20 mouse cellular contexts compared by ENCODE assay signal in genomic region chr1:135555885-135556284, GRCm38 (mm10). TPM values are rescaled to one million over a fixed set of nuclear protein-coding genes. Genes with fewer than 3 reads are reported as not detected.
DNase-seq lines count a peak whose midpoint lies in the region; ATAC-seq lines count a peak whose summit lies in the region.
"Had no signal": no experiment of that assay in that cellular context is flagged by ENCODE, and none has a peak within 500 bp of the region (broad histone marks: within the 10 kb centered on the region; RNA-seq: fewer than 3 reads in every experiment).

No protein-coding gene starts in this region.

- no peaks in the 10 kb centered on the region for H3K36me3 ChIP-seq in midbrain, embryonic 13.5 days
- no peaks in the 10 kb centered on the region for H3K36me3 ChIP-seq in midbrain, embryonic 16.5 days (ENCODE audit: control insufficient read depth, insufficient read depth, low read length)
- H3K36me3 ChIP-seq: embryonic facial prominence, embryonic 12.5 days; hindbrain, embryonic 15.5 days; limb, embryonic 13.5 days had no signal

- intact Hi-C loops in left cerebral cortex, postnatal 14 days (cut with DNase I): no loop called here

- no peak for ATAC-seq in midbrain, embryonic 13.5 days
- no peak for ATAC-seq in midbrain, embryonic 16.5 days
- ATAC-seq: intestine, postnatal 0 days had no signal

- H3K27me3 ChIP-seq in midbrain, embryonic 13.5 days: no peaks in the 10 kb centered on the region
- no peaks in the 10 kb centered on the region for H3K27me3 ChIP-seq in midbrain, embryonic 16.5 days (ENCODE audit: control insufficient read depth, insufficient read depth, low read depth, low read length)
- H3K27me3 ChIP-seq: embryonic facial prominence, embryonic 12.5 days; hindbrain, embryonic 15.5 days; limb, embryonic 13.5 days had no signal

- DNase-seq in frontal cortex, adult 2 months (ENCODE audit: extremely low spot score in 1 of 2, low spot score in 1 of 2): peak; percentile 79
- DNase-seq in frontal cortex, postnatal 10 days (ENCODE audit: low spot score in 2 of 2): no peak
- DNase-seq in MN1 (ENCODE audit: low spot score): peak; percentile 40
- peak; percentile 69 to 81 for DNase-seq in left cerebral cortex, postnatal 14 days (ENCODE audit: low spot score in 2 of 2)
- DNase-seq in lung, adult 18-20 months: no peak
- no peak for DNase-seq in kidney, postnatal 4 days
- DNase-seq: adrenal gland, postnatal 25 days; cerebellum, adult 8-10 months; gastrocnemius, postnatal 14 days; kidney, postnatal 10 days; layer of hippocampus, adult 9-11 months; thymus, postnatal 4 days had no signal

- no peak overlapping the region for H3K9ac ChIP-seq in midbrain, embryonic 13.5 days (replicated peaks)
- no peak overlapping the region for H3K9ac ChIP-seq in midbrain, embryonic 16.5 days (ENCODE audit: low read depth, low read length)
- H3K9ac ChIP-seq: embryonic facial prominence, embryonic 12.5 days; hindbrain, embryonic 15.5 days; limb, embryonic 13.5 days; liver, embryonic 14.5 days had no signal

- no peak overlapping the region for H3K4me2 ChIP-seq in midbrain, embryonic 13.5 days (replicated peaks)
- no peak overlapping the region for H3K4me2 ChIP-seq in midbrain, embryonic 16.5 days (ENCODE audit: low read length)
- H3K4me2 ChIP-seq: embryonic facial prominence, embryonic 12.5 days; hindbrain, embryonic 15.5 days; limb, embryonic 13.5 days had no signal

- no peak overlapping the region for H3K4me3 ChIP-seq in midbrain, embryonic 13.5 days (replicated peaks)
- no peak overlapping the region for H3K4me3 ChIP-seq in midbrain, embryonic 16.5 days (ENCODE audit: low read depth, low read length)
- H3K4me3 ChIP-seq: embryonic facial prominence, embryonic 12.5 days; hindbrain, embryonic 15.5 days; limb, embryonic 13.5 days had no signal

- H3K27ac ChIP-seq in midbrain, embryonic 13.5 days: peak overlapping the region; percentile 63
- H3K27ac ChIP-seq in midbrain, embryonic 16.5 days (ENCODE audit: low read length): no peak overlapping the region
- H3K27ac ChIP-seq: embryonic facial prominence, embryonic 12.5 days; limb, embryonic 13.5 days; liver, embryonic 14.5 days; stomach, postnatal 0 days had no signal

- no peaks in the 10 kb centered on the region for H3K9me3 ChIP-seq in midbrain, embryonic 13.5 days
- H3K9me3 ChIP-seq in midbrain, embryonic 16.5 days (replicated peaks; ENCODE audit: control insufficient read depth, low read length, poor library complexity, severe bottlenecking): no peaks in the 10 kb centered on the region
- H3K9me3 ChIP-seq: embryonic facial prominence, embryonic 12.5 days; hindbrain, embryonic 15.5 days; limb, embryonic 13.5 days had no signal

- peaks cover 73% of the 10 kb centered on the region for H3K4me1 ChIP-seq in midbrain, embryonic 13.5 days (replicated peaks)
- peaks cover 56% of the 10 kb centered on the region for H3K4me1 ChIP-seq in midbrain, embryonic 16.5 days (ENCODE audit: control insufficient read depth, insufficient read depth, low read length)

- 69% methylated on average over 8 of the region's 8 CpGs for WGBS in midbrain, embryonic 13.5 days
- 71% methylated on average over 8 of the region's 8 CpGs for WGBS in midbrain, embryonic 16.5 days

RNA-seq across cellular contexts. Expression of gene Nav1, which starts 51.2 kb away (rescaled TPM):
- 49.4 and 61.9 TPM in 2 replicates for polyA plus RNA-seq in frontal cortex, adult 2 months (2012; rRNA removed)
- 38.0 and 38.1 TPM in 2 replicates for polyA plus RNA-seq in midbrain, embryonic 13.5 days (2015; fragmentation: Nextera tagmentation; extraction: Ambion mirVana)
- 53.9 and 57.1 TPM in 2 replicates for polyA plus RNA-seq in midbrain, embryonic 16.5 days (2015; fragmentation: Nextera tagmentation; extraction: Ambion mirVana)
- total RNA-seq in left cerebral cortex, postnatal 14 days (2021): 100 to 1,000 TPM; 146 to 161 TPM

Comparison
In these comparisons a context has a peak if more than half of its experiments do, and no peak if none do; other contexts are left out.
1. DNase-seq: peak in frontal cortex, adult 2 months (2 of 2), MN1 (single experiment) and left cerebral cortex, postnatal 14 days (2 of 2); none in frontal cortex, postnatal 10 days (0 of 2), lung, adult 18-20 months (0 of 2) and kidney, postnatal 4 days (0 of 2).